Mouse (Mus musculus) CH12F3 (cell line): ENCODE results near the gene Slc25a48.

ENCODE experiments used
- in situ Hi-C: fragments of 300-500 bp; cut with MboI; formaldehyde crosslinking; loops from 2 replicates; pipeline ENCODE4 v1.14.3; 2020; ENCODE audit warnings: low sequenced_read_pairs

Gene Slc25a48

DNA sequence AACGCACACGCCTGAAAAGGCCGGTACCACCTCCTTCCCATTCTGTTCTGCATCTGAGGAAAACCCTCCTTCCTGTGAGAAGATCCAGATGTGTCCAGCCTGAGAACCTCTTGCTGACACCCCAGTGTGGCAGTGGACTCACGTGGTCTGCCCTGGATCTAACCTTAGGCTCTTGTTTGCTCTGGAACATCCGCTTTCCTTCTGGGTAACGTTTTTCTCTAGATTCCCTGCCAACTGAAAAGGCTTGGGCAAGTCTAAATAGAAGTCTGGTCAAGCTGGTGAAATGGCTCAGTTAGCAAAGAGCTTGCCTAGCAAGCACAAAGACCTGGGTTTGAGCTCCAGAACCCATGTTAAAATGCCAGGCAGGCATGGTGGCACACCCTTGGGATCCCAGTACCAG lies 6.8 kb downstream of the Slc25a48 start:
- in situ Hi-C loops = no loop called here

DNA sequence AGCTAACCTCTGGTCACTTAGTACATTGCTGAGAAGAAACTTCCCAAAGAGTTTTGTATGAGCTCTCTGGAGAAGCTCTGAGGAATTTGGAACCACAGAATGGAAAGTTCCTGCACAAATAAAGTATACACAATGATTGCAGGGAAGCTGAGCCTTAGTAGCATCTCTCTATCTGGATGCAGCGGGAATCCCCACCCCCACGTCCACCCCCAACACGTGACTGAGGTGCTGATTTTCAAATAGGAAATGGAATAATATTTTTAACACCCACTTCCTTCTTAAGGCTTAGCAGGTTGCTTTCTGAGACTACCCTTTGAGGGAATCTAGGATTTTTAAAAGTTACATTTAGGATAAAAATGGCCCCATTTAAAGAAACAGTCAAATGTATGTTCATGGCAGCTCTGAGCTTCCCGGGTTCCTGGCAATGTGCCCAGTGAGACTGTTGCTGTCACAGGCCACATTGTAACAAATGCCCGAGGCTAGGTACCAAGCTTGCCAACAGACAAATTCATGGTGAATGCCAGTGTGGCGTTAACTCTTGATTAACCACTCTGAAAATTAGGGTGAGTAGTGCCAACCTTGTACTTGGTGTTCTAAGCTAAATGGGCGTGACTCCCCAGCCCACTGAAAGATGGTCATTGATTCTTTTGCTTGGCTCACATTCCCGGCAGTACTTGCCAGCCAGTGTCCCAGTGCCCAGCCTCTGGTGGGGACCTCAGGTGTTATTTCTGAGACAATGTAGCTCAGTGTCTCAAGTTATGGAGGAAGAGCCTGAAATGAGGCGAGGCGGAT lies 11.3 kb downstream of the Slc25a48 start:
- in situ Hi-C loops = no loop called here

DNA sequence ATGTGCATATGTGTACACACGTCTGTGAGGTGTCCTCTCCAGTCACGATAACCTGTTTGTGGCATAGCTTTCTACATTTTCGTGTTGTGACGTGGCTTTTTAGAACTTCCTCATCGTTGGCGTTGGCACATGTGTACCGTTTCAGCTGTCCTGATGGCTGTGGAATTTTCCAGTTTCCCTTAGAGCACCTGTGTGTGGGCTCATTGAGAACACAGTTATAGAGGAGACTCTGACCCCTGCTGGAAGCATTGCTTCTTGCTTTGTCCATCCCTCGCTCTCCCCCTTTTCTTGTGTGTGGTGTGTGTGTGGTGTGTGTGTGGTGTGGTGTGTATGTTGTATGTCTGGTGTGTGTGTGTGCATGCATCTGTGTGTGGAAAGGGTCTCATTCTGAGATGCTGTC lies 11.9 kb downstream of the Slc25a48 start:
- in situ Hi-C loops = no loop called here

DNA sequence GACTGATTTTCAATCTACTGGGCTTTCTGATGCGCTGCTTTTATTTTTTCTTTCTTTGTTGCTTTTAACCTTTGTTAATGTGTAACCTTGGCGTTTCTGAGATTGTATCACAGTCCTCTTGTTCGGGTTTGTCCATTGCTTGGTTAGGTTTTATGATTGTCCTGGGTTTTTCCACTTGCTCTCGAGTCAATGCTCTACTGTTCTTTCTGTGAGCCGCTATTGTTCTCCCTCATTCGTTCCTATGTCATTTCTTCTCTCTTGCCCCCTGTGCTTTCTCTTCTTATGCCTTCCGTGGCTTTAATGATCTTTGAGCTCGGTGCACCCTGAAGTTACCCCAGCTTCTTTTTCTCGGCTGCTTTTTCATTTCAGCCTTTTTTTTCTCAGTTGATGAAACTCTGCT lies 19.8 kb downstream of the Slc25a48 start:
- in situ Hi-C loops = no loop called here

DNA sequence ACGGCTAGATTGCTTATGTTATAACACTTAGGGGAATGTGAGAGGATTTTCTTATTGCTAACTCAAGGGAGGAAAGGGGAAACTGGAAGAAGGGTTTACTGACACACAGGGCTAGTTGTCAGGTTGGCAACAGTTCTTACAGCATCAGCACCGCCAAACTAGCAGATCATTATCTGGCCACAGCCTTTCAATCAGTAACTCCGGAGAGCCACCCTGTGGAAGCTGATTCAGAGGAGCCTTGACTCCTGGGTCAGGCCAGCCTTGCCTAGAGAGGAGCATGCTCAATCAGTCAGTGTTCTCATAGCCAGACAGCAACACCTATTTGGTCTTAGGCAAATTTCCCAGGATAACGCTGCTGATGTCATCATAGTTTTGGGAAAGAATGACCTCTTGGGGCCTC lies 23.3 kb downstream of the Slc25a48 start:
- in situ Hi-C loops = no loop called here

DNA sequence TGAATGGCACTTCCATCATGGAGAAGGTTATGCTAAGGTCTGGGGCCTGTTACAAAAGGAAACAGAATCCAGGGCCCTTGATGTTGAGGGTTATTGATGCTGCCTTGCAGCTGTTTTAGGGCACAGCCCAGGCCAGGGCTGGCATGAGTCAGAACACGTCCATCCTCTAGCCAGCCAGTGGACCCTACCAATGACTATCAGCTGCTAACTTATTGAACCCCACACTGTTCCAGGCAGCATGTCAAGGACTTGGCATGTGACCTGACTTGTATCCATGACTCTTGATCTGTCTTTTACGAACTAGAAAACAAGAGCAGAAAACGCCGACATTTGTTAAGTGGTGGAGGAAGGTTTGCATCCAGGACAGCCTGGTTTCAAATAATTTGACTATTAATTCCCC lies 24.6 kb downstream of the Slc25a48 start:
- in situ Hi-C loops = no loop called here

DNA sequence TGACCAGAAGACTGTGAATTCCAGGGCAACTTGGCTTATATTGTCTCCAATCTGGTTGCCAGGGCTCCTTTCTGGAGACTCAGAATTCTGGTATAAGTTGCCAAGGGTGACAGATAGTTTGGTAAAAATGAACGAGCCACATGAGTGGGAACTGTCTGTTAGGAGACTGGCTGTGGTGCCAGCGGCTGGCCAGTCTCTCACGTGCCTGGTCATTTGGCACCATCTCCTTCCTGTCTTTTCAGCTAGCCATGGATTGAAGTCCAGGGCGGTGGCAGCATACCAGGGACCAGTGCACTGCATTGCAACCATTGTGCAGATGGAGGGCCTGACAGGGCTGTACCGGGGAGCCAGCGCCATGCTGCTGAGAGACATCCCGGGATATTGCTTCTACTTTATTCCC lies 25.1 kb downstream of the Slc25a48 start:
- in situ Hi-C loops = no loop called here

DNA sequence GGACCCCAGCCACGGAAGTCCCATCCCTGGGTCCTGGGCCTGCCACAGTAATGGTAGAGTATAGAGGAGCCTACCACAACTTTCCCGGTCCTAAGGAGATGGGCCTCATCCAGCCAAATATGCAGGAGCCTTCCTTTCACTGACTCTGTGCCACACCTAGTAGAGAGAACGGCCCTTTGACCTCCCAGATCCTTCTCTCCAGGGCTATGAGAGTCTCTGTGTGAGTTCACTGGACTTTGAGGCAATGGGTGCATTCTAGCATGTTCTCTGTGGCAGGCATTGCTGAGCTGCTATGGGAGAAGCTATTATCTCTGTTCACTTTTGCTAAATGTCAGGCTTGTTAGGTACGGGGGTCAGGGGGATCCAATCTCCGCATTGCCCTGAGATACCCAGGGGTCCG lies 25.6 kb downstream of the Slc25a48 start:
- in situ Hi-C loops = no loop called here

DNA sequence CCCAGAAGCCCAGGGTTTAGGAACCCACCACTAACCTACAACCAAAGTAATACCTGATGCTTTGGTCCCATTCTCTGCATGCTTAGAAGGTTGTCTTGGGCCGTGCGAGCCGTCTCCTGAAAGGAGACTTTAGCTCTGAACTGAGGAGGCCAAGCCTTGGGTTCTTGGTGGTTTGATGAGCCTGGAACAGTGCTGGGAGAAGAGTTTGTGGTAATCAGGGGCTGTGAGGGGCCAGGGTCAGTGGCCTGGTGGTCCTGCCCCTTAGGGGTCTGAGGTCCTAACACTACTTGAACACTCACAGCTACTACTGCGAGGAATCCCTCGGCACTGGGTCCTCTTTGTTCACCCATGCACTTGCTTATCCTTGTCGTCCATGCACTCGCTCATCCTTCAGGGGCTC lies 29.6 kb downstream of the Slc25a48 start:
- in situ Hi-C loops = no loop called here

DNA sequence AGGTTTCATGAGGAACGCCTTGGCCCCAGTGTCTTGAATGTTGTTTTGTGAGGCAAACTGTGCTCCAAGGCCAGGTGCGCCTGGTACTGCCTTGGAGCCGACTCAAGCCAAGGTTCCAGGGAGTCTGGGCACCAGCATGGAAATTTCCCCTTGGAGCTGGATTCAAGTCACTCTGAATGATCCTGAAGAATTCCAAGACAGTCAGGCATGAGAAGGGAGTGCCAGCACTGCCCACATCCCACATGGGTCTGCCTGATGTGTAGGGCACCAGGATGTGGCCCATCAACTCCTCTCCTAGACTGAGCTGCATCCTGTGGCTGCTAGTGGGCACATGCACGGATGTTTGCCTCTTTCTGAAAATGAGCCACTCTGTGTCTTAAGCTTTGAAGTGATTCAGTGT lies 30.4 kb downstream of the Slc25a48 start:
- in situ Hi-C loops = no loop called here

DNA sequence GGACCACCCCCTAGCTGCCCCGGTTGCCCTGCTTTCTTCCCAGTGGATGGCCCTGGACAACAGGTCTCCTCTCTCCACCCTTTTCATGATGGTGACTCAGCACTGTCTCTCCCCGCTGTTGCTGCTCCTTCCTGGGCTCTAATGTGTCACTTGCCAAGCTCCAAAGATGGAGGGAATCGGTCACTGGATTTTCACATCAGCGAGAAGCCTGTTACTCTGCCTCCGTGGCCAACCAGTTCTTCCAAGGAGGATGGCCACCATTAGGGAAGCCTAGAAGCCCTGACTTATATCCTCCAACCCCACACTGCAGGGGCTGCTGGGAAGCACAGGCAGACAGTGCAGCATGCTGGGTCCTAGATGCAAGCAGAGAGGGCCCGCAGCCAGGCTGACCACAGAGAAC lies 33.1 kb downstream of the Slc25a48 start:
- in situ Hi-C loops = loop anchor here (10.0 kb wide), 1 partner anchor 184 kb away; no protein-coding TSS in a partner anchor

DNA sequence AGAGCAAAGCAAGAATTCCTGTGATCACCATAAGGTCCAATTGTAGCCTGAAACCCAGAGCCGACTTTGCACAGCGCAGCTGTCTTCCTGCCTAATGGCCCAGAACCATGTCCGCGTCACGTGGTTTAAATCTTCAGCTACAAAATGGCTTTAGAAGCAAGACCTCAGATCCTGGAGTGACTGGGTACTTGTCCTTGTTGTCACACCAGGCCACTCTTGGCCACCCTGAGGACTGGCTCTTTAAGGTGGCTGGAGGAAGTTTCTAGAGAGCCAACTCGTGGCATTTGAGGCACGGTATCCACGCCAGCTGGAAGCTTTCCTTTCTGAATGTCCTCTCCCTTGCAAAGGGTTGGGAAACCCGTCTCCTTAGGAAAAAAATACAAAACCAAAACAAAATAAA lies 33.8 kb downstream of the Slc25a48 start:
- in situ Hi-C loops = loop anchor here (10.0 kb wide), 1 partner anchor 183 kb away; no protein-coding TSS in a partner anchor

DNA sequence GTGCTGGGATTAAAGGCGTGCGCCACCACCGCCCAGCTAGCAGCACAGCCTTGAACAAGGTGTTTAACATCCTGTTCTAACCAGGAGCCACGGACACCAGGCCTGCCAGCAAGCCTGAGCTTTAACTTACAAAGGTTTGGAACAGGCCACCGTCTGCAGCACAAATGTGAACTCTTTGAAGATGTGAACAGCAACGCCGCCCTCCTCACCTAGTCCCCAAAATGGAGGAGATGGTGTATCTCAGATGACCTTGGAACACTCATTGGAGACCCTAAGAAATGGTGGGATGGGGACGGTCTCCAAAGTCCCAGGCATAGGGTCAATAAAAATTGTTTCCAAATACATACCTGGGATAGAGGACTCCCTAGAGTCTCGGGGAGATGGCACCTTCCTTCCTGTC lies 34.5 kb downstream of the Slc25a48 start:
- in situ Hi-C loops = loop anchor here (10.0 kb wide), 1 partner anchor 182 kb away; no protein-coding TSS in a partner anchor

DNA sequence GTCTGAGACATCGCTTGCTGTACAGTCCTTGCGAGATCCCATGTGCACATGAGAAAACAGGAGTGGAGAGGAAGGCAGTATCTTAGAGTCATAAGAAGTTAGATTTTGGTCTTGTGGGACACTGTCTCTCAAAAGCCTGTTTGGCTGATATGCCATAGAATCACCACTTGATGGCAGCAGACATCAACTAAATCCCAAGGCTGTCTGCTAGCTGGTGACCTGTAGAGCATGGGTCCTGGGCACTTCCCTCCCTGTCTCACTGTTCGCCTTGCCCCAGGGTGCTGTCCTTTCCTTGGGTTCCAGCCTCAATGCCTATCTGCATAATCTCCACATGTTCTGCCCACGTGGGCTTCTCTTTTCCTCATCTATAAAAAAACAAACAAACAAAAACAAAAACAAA lies 37.2 kb downstream of the Slc25a48 start:
- in situ Hi-C loops = loop anchor here (10.0 kb wide), 1 partner anchor 179 kb away; no protein-coding TSS in a partner anchor

DNA sequence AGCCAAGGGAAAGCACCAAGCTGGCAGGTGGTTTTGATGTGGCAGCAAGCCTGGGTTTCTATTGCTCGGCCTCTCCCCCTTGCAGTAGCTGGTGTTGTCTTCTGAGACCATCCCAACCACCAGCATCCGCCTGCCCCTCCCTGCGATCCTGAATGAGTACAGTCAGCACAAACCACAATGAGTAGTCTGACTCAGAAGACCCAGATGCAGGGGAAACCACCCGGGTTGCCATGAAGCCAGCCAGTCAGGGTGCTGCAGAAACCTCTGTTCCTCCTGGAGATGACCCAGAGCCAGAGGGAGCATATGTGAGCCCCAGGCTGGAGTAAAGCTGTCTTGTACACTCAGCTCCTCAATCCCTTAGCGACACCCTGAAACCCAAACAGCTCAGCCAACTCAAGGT lies 38.6 kb downstream of the Slc25a48 start:
- in situ Hi-C loops = loop anchor here (10.0 kb wide), 1 partner anchor 178 kb away; no protein-coding TSS in a partner anchor

DNA sequence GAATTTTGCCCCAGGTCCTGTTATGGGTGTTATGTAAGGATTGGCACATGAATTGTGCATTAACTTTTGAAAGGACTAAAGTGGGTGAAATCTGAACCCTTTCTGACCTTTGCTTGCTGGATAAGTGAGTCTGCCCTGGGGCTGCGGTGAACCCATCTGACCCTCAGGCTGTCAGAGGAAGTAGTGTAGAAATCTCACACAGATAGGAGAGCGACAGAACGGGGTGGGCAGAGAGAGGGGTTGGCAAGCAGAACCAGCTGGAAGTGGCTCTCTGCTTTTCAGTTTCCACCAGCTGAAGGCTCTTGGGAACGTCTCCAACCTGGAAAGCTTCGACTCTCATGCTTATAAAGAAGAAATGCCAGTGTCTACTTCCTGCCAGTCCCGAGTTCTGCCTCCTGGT lies 39.1 kb downstream of the Slc25a48 start:
- in situ Hi-C loops = loop anchor here (10.0 kb wide), 1 partner anchor 178 kb away; no protein-coding TSS in a partner anchor

DNA sequence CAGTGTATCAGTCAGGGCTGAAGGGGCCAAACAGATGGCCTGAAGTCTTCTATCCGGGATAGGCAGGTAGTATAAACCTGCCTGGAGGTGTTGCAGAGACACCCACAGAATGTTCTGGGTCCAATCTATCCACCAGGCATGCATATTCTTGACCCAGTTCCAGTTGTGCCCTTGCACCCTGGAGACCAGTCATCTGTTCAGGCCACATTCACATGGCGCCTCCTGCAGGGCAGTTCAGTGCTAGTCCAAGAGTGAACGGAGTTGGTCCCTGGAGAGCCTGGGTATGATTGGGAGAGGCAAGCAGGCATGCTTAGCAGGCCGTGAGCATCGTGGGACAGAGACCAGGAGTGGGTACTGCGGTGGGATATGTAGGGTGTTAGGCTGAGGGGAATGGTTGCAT lies 39.9 kb downstream of the Slc25a48 start:
- in situ Hi-C loops = loop anchor here (10.0 kb wide), 1 partner anchor 177 kb away; no protein-coding TSS in a partner anchor

DNA sequence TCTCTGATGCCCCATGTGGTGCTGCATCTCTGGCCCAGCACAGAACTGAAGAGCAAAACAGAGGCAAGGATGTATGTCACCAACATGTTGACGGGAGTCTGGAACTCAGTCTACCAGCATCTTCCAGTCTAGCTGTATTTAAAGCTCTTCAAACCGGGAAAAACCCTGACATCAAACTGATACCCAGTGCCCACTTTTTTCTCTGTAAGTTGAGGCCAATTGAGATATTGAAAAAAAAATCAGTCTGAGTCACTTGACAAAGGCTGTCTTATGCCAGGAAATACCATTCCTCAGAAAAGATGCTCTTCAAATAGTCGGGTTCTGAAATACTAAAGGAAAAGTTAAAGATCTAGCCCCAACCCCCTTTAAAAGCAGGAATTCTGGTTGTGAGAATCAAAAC lies 44.0 kb downstream of the Slc25a48 start, which contains the start of gene Il9:
Il9 (minus strand) TSS at position 101 of the 400 bp plus-strand sequence.
- in situ Hi-C loops = no loop called here

DNA sequence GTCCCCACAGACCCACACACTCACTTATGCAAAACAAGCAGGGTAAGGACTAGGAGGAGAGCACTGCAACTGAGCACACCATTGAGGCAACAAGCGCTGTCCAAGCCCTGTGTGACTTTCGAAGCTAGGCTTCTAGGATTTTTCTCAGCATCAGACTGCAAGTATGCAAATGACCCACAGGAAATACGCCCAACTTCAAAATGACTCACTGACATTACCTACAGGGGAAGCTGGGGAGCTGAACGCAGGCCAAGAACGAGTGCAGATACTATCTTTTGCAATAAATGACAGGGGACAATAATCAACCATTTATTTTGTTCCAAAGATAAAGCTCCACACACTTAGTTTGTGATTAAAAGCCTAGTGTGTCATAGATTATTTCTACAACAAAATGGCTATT lies 49.9 kb downstream of the Slc25a48 start:
- in situ Hi-C loops = no loop called here

DNA sequence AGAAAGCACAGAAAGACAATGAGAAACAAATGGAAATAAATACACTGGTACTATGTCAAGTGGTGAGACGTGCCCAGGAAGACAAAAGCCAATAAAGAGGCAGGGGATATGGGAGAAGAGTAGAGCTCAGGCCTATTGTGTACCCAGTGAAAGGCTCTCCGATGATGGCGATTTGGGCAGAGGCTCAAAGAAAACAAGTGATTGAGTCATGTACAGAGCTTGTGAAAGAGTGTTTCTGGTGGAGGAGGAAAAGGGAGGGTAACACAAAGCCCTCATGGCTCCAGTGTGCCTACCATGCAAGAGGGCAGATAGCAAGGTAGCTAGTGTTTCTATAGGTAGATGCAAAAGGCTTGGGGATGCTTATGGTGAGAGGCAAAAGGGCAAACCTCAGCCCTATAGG lies 56.3 kb downstream of the Slc25a48 start:
- in situ Hi-C loops = no loop called here

DNA sequence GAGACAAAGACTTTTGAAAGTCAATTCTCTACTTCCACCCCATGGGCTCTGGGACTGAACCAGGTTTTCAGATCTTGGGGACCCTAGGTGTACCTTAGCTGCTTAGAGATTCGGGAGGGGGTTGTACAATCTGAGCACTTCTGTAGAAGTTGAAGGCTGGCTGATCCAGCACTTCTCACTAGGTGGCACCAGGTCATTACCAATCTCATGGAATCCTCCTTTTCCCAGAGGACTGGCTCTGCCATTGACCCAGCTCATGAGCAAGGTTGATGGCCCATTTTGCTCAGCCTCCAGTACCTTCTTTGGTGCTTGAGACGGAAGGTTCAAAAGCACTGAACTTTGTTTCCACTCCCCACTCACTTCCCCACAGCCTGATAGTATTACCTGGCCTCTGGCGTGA lies 62.0 kb downstream of the Slc25a48 start:
- in situ Hi-C loops = no loop called here

DNA sequence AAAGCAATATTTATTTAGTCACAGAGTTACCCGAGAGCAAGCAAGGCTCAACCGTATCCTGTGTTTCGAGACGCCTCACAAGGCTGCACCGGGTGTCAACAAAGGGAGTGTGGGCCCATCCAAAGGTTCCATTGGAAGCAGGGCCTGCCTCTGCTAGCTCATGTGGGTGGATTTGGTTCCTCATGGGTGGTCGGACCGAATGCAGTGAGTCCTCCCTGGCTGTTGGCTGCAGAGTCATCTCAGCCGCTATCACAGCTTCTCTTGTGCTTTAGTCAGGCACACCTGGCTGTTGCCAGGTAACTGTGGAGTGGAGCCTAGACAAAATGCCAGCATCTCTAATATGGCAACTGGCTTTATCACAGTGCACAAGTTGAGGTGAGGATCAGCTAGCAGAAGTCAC lies 62.5 kb downstream of the Slc25a48 start:
- in situ Hi-C loops = no loop called here
